Mouse (Mus musculus): Measurements from ENCODE around the gene Zfp82.

Gene Zfp82

GRCm38 (mm10) chr7:30044354-30044753 lies 28.3 kb downstream of the Zfp82 start:
- DNase-seq, result peak in 1 of 2 experiments; percentile 19

GRCm38 (mm10) chr7:30034331-30034730 lies 38.4 kb downstream of the Zfp82 start:
- no peak for DNase-seq

GRCm38 (mm10) chr7:30031379-30031778 lies 41.3 kb downstream of the Zfp82 start:
- no peak for DNase-seq

GRCm38 (mm10) chr7:30030677-30031076 lies 42.0 kb downstream of the Zfp82 start:
- no peak for DNase-seq

- no peak for DNase-seq
Observed at GRCm38 (mm10) chr7:30028572-30028971, 44.1 kb downstream of the Zfp82 start.

- DNase-seq, result no peak
Observed at GRCm38 (mm10) chr7:30027331-30027730, 45.4 kb downstream of the Zfp82 start.

- DNase-seq, result peak; percentile 27 to 38
Observed at GRCm38 (mm10) chr7:30025358-30025757, 47.3 kb downstream of the Zfp82 start.

- no peak for DNase-seq
Observed at GRCm38 (mm10) chr7:30023800-30024199, 48.9 kb downstream of the Zfp82 start.

GRCm38 (mm10) chr7:30023324-30023723 lies 49.4 kb downstream of the Zfp82 start:
- no peak for DNase-seq

GRCm38 (mm10) chr7:30019543-30019942 lies 53.2 kb downstream of the Zfp82 start:
- DNase-seq, result no peak

- DNase-seq, result no peak
Observed at GRCm38 (mm10) chr7:30017226-30017625, 55.5 kb downstream of the Zfp82 start.

GRCm38 (mm10) chr7:30012956-30013363 lies 59.7 kb downstream of the Zfp82 start:
- peak; percentile 52 to 64 for DNase-seq

GRCm38 (mm10) chr7:30010551-30011195 lies 62.0 kb downstream of the Zfp82 start:
- DNase-seq, result peak; percentile 20 to 43

- peak; percentile 47 to 65 for DNase-seq
Observed at GRCm38 (mm10) chr7:30009321-30010085, 63.2 kb downstream of the Zfp82 start.

GRCm38 (mm10) chr7:30008020-30008690 lies 64.5 kb downstream of the Zfp82 start:
- DNase-seq, result no peak

GRCm38 (mm10) chr7:30007601-30008000 lies 65.1 kb downstream of the Zfp82 start:
- no peak for DNase-seq

Measured in kidney, postnatal 4 days (tissue).